Mouse (Mus musculus): ENCODE measurements around the gene Chaf1a.
"Not testable (repeated sequence)": the region's sequence is repeated elsewhere in the genome, so short reads cannot be mapped to it uniquely, and the experiment has no call there.

Gene Chaf1a

DNA sequence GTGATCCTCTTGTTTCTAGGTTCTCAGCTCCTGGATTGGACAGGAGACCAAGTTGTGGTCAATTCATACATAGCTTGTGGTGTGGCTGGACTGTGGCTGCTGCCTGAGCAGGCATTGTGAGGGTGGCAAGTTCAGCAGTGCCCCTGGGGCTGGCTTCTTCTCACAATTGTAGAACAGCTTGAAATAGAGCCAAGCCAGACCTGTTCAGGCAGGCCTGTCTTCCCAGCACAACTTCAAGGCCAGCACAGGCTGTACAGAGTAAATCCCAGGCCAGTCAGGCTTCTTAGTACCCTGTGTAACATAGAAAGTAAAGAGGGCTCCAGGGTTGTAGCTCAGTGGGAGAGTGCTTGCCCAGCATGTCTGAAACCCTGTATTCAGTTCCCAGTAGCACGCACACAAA, 52.6 kb downstream of the Chaf1a start:
- no peak for DNase-seq

DNA sequence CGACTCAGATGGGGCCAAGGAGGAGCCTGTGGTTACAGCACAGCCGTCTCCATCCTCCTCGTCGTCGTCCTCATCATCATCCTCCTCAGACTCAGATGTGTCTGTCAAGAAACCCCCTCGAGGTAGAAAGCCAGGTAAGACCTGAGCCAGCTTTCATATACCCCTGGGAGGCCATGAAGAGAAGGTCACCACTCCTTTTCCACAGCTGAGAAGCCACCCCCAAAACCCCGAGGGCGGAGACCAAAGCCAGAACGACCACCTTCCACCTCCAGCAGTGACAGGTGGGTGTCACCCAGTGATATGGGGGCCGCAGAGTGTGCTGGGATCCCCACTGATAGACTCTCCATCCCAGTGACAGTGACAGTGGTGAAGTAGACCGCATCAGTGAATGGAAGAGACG, 56.6 kb downstream of the Chaf1a start:
- no peak for DNase-seq

DNA sequence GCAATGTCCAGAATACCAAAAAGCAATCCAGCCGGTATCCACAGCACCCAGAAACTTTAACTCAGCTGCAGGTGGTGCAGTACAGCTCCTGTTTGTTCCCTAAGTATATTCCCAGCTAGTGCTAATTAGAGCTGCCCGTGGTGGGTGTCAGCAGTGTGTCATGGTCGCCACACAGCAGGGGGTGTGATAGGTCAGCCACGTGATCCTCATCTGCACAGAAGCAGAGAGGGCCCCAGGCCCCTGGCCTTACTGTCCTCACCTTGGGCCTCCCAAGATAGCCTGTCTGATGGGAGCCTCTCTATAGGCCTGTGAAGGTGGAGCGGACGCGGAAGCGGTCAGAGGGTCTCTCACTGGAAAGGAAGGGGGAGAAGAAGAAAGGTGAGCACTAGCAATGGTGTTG, 57.9 kb downstream of the Chaf1a start:
- DNase-seq, result no peak

DNA sequence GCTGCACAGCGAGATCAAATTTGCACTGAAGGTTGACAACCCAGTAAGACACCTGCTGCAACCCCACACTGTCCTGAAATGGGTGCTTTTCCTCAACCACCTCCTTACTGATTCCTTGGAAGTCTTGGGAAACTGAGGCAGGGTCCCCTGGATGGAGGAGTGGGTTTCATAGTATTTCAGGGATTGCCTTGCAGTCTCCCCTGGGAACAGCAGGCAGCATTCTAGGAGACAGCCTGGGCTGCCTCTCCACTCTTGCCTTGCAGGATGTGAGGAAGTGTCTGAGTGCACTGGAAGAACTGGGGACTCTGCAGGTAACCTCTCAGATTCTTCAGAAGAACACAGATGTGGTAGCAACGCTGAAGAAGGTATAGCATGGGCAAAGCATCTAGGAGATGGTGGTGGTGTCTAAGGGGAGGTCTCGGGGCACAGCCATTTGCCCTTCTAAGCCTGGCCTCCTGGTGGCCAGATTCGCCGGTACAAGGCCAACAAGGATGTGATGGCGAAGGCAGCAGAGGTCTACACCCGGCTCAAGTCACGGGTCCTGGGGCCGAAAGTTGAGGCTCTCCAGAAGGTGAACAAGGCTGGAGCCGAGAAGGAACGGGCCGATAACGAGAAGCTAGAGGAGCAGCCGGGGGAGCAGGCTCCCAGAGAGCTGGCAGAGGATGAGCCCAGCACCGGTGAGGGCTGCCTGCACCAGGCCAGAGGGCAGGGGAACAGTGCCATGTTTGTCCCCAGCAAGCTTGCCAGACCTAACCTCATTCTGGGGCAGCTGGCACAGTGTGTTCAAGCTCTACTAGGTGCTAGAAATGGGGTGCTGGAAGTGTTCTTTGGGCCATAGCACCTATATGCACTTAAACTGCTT, 58.7 kb downstream of the Chaf1a start:
- DNase-seq, result no peak

DNA sequence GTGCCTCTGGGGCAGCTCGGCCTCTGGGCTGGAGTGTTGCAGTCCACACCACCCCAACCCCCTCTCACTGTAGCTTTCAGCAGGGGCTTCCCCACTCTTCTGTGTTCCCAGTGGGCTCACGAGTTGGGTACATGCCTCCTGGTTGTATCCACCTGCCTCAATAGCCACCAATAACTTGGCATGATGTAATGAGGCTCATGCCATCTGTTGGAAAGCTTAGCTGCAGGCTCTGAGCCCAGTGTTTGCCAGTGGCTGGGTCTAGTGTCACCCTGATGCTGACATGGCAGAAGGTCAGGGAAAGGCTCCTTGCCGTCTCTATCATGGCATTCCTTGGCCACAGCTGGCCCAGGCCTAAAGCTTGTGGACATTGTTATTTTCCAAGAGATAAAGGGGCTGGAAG, 60.6 kb downstream of the Chaf1a start:
- DNase-seq, result no peak

DNA sequence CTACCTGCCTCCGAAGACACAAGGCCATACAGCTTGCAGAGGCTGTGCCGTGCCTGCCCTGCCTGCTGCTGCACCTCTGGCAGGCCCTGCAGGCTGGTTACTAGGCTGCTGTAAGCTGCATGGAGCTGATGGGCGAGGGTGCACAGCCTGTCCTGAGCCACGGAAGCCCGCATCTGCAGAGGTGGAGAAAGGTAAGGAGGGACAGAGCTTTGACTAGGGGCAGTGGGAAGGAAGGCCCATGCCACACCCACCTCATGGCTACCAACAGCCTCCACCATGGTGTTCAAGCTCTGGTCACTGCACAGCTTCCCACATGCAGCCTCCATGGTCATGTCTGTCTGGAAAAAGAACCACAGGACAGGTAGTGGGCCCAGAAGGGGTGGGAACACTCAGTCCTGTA, 61.9 kb downstream of the Chaf1a start:
- no peak for DNase-seq

DNA sequence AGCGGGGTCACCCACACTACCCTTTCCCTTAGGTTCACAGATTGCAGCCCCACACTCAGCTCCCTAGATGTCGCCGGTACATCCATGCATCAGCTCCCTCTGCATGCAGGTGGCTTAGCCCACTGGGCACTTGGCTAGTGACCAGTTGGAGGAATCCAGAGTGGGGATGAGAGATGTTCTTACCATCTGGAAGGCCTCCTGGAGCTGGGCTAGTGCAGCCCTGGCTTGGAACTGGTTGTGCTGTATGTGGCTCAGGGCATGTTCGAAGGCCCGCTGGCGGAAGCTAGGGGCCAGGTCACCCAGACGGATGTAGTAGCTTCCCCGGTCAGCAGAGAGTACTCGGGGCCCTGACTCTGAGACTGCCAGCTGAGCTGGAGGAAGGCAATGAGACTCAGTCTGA, 62.7 kb downstream of the Chaf1a start:
- DNase-seq, result no peak

DNA sequence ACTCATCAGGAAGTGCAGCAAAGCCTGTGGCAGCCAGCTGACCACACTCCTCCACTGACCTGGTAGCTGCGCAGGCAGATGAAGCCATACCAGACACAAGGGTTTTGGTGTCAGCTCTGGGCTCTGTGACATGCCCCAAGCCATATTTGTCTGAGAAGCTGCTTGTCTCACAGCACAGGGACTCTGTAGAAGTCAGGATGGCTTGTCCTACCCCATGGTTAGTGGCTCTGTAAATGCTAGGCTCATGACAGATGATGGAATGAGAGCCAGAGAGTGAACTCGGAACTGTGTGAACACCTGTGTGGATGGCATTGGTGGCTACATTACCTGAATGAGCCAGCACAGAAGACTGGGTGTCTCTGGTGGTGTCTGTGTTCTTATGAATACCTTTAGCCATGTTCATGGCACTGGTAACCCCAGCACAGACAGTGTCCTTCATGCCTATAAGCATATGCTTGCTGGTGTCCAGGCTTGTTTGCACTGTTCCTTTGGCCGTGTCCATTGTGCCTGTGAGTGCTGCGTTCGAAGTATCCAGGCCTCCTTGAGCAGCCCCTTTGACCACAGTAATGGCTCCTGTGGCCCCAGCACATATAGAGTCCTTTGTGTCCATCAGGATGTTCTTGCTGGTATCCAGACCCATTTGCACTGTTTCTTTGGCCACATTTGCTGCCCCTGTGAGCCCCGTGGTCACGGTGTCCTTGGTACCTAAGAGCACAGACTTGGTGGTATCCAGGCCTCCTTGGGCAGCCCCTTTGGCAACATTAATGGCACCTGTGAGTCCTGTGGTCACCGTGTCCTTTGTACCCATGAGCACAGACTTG, 63.4 kb downstream of the Chaf1a start:
- no peak for DNase-seq

DNA sequence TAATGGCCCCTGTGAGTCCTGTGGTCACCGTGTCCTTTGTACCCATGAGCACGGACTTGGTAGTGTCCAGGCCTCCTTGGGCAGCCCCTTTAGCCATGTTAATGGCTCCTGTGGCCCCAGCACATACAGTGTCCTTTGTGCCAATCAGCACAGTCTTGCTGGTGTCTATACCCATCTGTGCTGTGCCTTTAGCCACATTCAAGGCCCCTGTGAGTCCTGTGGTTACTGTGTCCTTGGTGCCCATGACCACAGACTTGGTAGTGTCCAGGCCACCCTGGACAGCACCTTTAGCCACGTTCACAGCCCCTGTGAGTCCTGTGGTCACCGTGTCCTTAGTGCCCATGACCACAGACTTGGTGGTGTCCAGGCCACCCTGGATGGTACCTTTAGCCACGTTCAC, 64.6 kb downstream of the Chaf1a start:
- DNase-seq, result not testable (repeated sequence)

DNA sequence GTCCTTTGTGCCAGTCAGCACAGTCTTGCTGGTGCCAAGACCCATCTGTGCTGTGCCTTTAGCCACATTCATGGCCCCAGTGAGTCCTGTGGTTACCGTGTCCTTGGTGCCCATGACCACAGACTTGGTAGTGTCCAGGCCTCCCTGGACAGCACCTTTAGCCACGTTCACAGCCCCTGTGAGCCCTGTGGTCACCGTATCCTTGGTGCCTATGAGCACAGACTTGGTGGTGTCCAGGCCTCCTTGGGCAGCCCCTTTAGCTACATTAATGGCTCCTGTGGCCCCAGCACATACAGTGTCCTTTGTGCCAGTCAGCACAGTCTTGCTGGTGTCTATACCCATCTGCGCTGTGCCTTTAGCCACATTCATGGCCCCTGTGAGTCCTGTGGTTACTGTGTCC, 66.2 kb downstream of the Chaf1a start:
- DNase-seq, result not testable (repeated sequence)

DNA sequence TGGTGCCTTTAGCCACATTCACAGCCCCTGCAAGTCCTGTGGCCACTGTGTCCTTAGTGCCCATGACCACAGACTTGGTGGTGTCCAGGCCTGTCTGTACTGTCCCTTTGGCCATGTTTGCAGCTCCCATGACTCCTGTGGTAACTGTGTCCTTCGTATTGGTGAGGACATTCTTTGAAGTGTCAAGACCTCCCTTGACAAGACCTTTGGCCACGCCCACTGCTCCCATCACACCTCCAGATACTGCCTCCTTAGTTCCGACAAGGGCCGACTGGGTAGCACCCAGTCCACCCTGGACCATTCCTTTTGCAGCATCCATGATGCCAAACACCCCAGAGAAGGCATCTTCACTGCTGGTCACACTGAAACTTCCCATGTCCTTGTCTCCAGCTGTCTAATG, 66.7 kb downstream of the Chaf1a start:
- no peak for DNase-seq

DNA sequence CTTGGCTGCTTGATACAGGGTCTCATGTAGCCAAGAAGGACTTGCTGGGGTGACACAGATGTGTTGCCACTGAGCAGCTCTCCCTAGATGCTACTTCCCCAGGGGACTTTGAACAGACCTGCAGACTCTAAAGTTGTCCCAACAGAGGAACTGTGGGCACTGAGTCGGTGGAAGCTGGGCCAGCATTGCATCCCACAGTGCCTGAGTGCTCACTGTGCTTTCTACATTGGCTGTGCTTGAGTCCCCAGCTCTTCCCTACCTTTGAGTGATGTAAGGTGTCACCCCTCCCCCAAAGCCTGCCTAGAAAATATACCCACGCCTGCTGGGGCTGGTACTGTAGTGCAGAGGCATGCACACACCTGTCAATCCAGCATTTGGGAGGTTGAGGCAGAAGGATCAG, 67.5 kb downstream of the Chaf1a start:
- no peak for DNase-seq

DNA sequence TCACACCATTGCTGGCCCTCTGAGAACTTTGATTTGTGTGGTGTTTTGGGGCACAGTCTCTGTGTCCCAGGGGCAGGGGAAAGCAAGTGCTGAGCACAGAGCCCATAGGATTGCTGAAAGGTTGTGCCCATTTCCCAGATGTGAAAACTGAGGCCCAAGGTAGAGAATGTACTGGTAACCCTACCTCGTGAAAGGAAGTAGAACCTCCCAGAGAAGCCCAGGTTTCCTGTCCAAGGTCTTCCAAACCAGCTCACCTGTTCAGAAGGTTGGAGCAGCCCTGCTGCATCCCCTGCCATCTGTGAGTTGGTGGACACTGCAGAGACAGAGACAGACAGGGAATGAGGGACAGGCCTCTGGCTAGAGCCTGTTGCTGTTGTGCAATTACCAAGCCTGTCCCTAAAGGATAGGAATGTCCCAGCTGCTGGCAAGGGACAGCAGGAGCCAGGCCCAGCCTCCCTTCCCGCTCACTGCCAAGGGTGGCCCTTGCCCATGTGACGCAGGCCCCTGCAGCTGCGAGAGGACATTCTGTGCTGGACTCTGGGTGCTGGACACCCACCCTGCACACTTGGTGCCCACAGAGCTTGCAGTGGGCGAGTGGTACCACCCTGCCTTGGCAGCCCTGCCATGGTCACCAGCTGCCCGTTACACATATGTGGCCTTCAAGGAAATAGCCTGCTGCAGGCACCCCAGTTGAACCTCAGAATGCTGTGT, 68.2 kb downstream of the Chaf1a start:
- peak; percentile 52 for DNase-seq

DNA sequence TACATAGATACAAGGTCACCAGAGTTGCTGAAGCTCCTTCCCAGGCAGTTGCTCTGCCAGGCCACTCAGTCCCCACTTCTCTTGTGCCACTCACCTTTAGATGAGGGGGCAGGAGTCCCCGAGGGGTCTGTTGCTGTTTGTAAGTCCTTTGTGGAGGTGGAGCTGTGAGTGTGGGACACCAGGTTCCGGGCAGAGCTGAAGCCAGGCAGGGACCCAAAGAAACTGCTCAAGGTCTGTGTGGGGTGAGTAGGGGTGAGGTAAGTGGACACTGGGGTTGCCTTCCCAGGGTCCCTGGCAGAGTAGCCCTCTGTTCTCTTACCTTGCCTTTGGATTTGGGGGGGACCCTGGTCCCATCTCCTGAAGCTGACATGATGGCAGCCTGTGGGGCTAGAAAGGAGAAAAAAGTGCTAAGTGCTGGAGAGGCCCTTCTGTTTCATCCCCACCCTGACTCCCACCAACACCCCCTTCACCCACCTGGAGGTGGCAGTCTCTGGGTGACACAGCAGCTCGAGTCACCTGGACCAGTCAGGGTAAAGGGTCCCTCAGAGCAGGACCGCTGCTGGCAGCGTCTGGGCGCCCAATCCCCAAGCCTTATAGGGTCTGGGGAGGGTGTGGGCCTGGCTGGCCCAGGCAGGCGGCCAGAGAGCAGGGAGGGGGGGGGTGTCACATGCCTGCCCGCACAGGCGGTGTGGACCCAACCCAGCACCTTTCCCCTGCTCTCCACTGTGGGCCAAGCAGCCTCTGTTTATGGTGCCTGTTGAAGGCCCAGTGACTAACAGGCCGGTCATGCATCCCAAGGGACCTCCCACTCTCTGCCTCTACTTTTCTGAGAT, 69.2 kb downstream of the Chaf1a start, which contains the start of gene Plin4:
TSS of gene Plin4 (minus strand) at position 585 of the 833 bp plus-strand sequence.
- no peak for DNase-seq

DNA sequence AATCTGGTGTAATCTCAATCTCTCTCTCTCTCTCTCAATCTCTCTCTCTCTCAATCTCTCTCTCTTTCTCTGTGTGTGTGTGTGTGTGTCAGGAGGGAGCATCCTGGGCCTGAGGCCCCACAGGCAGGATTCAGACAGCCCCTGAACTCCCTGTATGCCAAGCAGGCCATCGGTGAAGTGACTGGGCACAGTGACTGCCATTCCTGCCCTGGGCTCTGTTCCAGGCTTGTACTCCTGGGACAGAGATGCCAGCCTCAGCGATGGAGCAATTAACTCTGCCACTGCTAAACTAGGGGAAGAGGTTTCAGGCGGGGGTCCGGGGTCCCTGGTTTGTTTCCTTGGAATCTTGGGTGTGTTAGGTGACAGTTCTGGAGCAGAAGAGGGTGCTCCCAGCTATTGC, 70.3 kb downstream of the Chaf1a start:
- no peak for DNase-seq

DNA sequence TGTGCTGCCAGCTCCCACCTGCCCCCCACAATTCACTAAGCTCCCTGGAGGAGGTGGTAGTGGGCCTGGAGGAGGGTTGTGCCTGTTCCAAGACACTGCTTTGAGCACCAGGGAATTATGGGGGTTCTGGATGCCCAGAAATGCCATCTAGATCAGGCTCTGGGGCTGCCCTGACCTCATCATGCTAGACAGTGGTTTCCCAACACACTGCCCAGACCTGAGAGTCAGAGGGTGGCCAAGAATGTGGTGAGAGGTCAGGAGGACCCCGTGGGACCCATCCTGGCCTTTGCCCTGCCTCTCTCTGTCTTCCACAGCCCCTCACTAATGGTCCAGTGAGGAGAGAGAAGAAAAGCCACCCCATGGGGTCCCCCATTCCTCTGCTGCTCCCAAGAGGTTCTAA, 70.8 kb downstream of the Chaf1a start:
- no peak for DNase-seq

DNA sequence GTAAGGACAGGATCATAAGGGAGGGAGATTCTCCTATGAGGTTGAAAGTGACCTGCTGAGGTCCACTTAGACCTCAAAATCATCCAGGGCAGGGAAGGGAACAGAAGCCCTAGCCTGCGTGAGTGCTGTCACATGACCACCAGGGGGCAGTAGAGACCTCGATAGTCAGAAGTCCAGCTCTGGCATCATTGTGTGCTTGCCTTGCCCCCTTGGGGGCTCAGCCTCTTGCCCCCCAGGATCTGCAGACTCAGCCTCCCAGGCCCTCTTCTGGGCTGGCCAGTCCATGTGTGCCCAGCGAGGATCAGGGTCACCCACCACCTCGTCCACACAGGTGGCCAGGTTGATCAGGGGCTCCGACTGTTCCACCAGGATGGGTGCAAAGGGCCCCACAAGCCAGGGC, 71.6 kb downstream of the Chaf1a start:
- peak; percentile 81 for DNase-seq

DNA sequence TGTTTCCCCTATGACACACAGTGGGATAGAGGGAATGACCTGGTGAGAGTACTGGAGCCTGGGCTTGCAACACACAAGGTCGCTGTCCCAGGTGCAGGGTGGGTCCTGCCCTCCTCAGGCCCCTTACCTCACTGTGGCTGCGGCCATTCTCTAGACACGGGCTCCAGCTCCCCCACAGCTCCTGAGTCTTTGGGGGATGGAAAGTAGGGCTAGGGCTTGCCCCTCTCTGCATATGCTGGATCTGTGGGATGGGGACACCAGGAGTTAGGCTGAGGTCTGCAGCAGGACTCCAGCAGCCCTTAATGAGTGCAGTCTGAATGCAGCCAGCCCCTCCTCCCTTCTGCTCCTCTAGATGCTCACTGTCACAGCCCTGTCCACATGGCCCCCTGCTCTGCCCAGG, 72.5 kb downstream of the Chaf1a start:
- DNase-seq, result no peak

DNA sequence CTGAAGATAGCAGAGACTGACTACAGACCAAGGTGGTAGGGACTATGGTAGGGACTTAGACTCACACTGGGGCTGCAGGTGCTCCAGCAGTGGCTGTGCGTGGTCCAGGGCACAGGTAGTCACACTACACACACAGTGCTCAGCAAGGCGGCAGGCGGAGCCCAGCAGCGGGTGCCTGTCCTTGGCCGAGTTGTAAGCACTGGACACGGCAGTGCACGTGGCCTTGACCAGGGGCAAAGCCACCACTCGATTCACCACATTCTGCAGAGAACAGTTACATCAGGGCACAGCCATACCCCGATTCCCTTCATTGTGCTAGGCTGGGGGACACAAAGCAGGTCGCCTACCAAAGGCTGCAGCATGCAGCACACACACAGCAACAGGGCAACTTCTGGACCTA, 76.0 kb downstream of the Chaf1a start:
- no peak for DNase-seq

DNA sequence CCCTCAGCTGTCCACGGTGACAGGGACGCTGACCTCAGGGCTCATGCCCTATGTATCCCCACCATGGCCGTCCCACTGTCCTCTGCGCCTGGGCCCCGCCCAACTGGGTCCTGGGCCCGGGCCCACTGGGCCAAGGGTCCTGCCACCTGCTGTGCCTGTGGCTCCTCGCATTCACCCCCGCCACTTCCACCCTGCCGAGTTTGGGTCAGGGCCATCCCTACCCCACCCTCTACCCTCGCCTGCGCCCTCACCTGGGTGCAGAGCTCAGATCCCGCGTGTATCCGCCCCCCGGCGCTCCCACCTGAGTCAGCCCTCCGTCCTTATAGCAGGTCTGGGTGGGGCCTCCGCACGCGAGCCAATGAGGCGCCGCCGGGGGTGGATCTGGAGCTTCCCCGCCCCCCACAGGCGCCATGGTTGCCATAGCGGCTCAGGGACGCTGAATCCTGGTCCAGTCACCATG, 77.0 kb downstream of the Chaf1a start, which contains the start of gene Plin5:
TSS of gene Plin5 (minus strand) at position 346 of the 460 bp plus-strand sequence.
- peak; percentile 68 for DNase-seq

DNA sequence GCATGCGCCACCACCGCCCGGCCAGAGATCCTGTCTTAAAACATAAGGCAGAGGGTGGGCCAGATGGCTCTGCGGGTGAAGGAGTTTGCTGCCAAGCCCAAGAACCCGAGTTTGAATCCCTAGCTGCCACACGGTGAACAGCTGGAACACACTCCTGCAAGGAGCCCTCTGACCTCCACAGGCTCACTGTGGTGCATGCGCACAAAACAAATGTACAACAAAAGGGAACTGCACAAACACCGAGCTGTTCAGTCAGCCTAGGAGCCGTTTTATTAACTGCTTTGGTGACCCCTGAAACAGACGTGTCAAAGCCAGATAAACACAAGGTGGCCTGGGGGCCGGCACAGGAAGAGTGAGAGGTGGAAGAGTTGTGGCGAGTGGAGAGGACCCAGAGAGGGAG, 79.2 kb downstream of the Chaf1a start:
- no peak for DNase-seq

All from lung, postnatal 36 days (tissue).